Mouse (Mus musculus): ENCODE data around the gene Bckdk. TPM values are rescaled to one million over a fixed set of nuclear protein-coding genes. Genes with fewer than 3 reads are reported as not detected.

Gene Bckdk
- total and polyA plus RNA-seq, 2 experiments = 8.2 to 19.8 TPM

GRCm38 (mm10) chr7:127912190-127912871 lies 8.4 kb downstream of the Bckdk start, which contains the start of gene Kat8:
Gene Kat8 (plus strand): TSS chr7:127912516.
- Histone ChIP-seq H3K27ac (replicated peaks; ENCODE audit: insufficient read depth, low read depth, low read length) (peak within 1 kb of the TSS; percentile 98), H3K36me3 (ENCODE audit: control insufficient read depth, insufficient read depth, low read length) (peaks cover 16% of the 10 kb centered on the region), H3K79me2 (ENCODE audit: control insufficient read depth, insufficient read depth, low read length) (peaks cover 5% of the 10 kb centered on the region; the same call in 1 of the 2 replicates), H3K4me3 (ENCODE audit: insufficient read depth, low read depth, low read length) (peak within 1 kb of the TSS; percentile 94), H3K9ac (ENCODE audit: low read depth, low read length) (peak within 1 kb of the TSS; percentile 92), H3K4me1 (ENCODE audit: control insufficient read depth, insufficient read depth, low read length) (peaks cover 11% of the 10 kb centered on the region), H3K27me3 (ENCODE audit: control insufficient read depth, insufficient read depth, low read length) (no peaks in the 10 kb centered on the region)
- WGBS = under 1% methylated on average over 40 of the region's 40 CpGs
- TF ChIP-seq CTCF (IDR thresholded peaks at IDR 0.05; ENCODE audit: low read depth, low read length) (no peak), POLR2A (IDR thresholded peaks at IDR 0.05; ENCODE audit: extremely low read depth, insufficient read depth, low read length) (peak; percentile 78; the same call in 1 of the 2 replicates)
- peak; percentile 89 for DNase-seq (ENCODE audit: extremely low read depth, low read depth, low spot score)

- H3K79me2 ChIP-seq (ENCODE audit: control insufficient read depth, insufficient read depth, low read length) = peaks cover 5% of the 10 kb centered on the region; the same call in 1 of the 2 replicates
- 6% methylated on average over 4 of the region's 4 CpGs for WGBS
- H3K4me3 ChIP-seq (ENCODE audit: insufficient read depth, low read depth, low read length) = peak overlapping the region; percentile 94
- no peaks in the 10 kb centered on the region for H3K27me3 ChIP-seq (ENCODE audit: control insufficient read depth, insufficient read depth, low read length)
- no peak for TF ChIP-seq CTCF (IDR thresholded peaks at IDR 0.05; ENCODE audit: low read depth, low read length)
- no peak for TF ChIP-seq POLR2A (IDR thresholded peaks at IDR 0.05; ENCODE audit: extremely low read depth, insufficient read depth, low read length)
- no peak for DNase-seq (ENCODE audit: extremely low read depth, low read depth, low spot score)
- peaks cover 11% of the 10 kb centered on the region for H3K4me1 ChIP-seq (ENCODE audit: control insufficient read depth, insufficient read depth, low read length)
- peak overlapping the region; percentile 54 for H3K27ac ChIP-seq (replicated peaks; ENCODE audit: insufficient read depth, low read depth, low read length)
- peaks cover 16% of the 10 kb centered on the region for H3K36me3 ChIP-seq (ENCODE audit: control insufficient read depth, insufficient read depth, low read length)
- peak overlapping the region; percentile 90 for H3K9ac ChIP-seq (ENCODE audit: low read depth, low read length)
Observed at GRCm38 (mm10) chr7:127912938-127913337, 9.1 kb downstream of the Bckdk start.

GRCm38 (mm10) chr7:127915293-127915692 lies 11.4 kb downstream of the Bckdk start:
- TF ChIP-seq CTCF (IDR thresholded peaks at IDR 0.05; ENCODE audit: low read depth, low read length) (no peak), POLR2A (IDR thresholded peaks at IDR 0.05; ENCODE audit: extremely low read depth, insufficient read depth, low read length) (no peak)
- Histone ChIP-seq H3K9ac (ENCODE audit: low read depth, low read length) (no peak overlapping the region), H3K36me3 (ENCODE audit: control insufficient read depth, insufficient read depth, low read length) (peaks cover 11% of the 10 kb centered on the region), H3K4me3 (ENCODE audit: insufficient read depth, low read depth, low read length) (no peak overlapping the region), H3K27me3 (ENCODE audit: control insufficient read depth, insufficient read depth, low read length) (no peaks in the 10 kb centered on the region), H3K27ac (replicated peaks; ENCODE audit: insufficient read depth, low read depth, low read length) (no peak overlapping the region), H3K79me2 (ENCODE audit: control insufficient read depth, insufficient read depth, low read length) (peaks cover 5% of the 10 kb centered on the region; the same call in 1 of the 2 replicates), H3K4me1 (ENCODE audit: control insufficient read depth, insufficient read depth, low read length) (peaks cover 2% of the 10 kb centered on the region; the same call in 1 of the 2 replicates)
- WGBS = 92% methylated on average over 12 of the region's 12 CpGs
- no peak for DNase-seq (ENCODE audit: extremely low read depth, low read depth, low spot score)

- WGBS = 54% methylated on average over 3 of the region's 3 CpGs
- H3K79me2 ChIP-seq (ENCODE audit: control insufficient read depth, insufficient read depth, low read length) = no peaks in the 10 kb centered on the region
- no peak overlapping the region for H3K27ac ChIP-seq (replicated peaks; ENCODE audit: insufficient read depth, low read depth, low read length)
- peaks cover 9% of the 10 kb centered on the region; the same call in 1 of the 2 replicates for H3K4me1 ChIP-seq (ENCODE audit: control insufficient read depth, insufficient read depth, low read length)
- DNase-seq (ENCODE audit: extremely low read depth, low read depth, low spot score) = peak; percentile 60
- no peak overlapping the region for H3K4me3 ChIP-seq (ENCODE audit: insufficient read depth, low read depth, low read length)
- H3K9ac ChIP-seq (ENCODE audit: low read depth, low read length) = no peak overlapping the region
- TF ChIP-seq CTCF (IDR thresholded peaks at IDR 0.05; ENCODE audit: low read depth, low read length) (peak; percentile 67), POLR2A (IDR thresholded peaks at IDR 0.05; ENCODE audit: extremely low read depth, insufficient read depth, low read length) (no peak)
- no peaks in the 10 kb centered on the region for H3K27me3 ChIP-seq (ENCODE audit: control insufficient read depth, insufficient read depth, low read length)
- H3K36me3 ChIP-seq (ENCODE audit: control insufficient read depth, insufficient read depth, low read length) = peaks cover 11% of the 10 kb centered on the region
Observed at GRCm38 (mm10) chr7:127918203-127918602, 14.3 kb downstream of the Bckdk start.

- WGBS = 77% methylated on average over 7 of the region's 7 CpGs
- H3K36me3 ChIP-seq (ENCODE audit: control insufficient read depth, insufficient read depth, low read length) = peaks cover 11% of the 10 kb centered on the region
Observed at GRCm38 (mm10) chr7:127919290-127919689, 15.4 kb downstream of the Bckdk start.

GRCm38 (mm10) chr7:127921516-127921915 lies 17.6 kb downstream of the Bckdk start:
- Histone ChIP-seq H3K27ac (replicated peaks; ENCODE audit: insufficient read depth, low read depth, low read length) (no peak overlapping the region), H3K79me2 (ENCODE audit: control insufficient read depth, insufficient read depth, low read length) (no peaks in the 10 kb centered on the region), H3K27me3 (ENCODE audit: control insufficient read depth, insufficient read depth, low read length) (no peaks in the 10 kb centered on the region), H3K4me3 (ENCODE audit: insufficient read depth, low read depth, low read length) (no peak overlapping the region), H3K36me3 (ENCODE audit: control insufficient read depth, insufficient read depth, low read length) (peaks cover 8% of the 10 kb centered on the region; the same call in 1 of the 2 replicates), H3K4me1 (ENCODE audit: control insufficient read depth, insufficient read depth, low read length) (peaks cover 9% of the 10 kb centered on the region; the same call in 1 of the 2 replicates), H3K9ac (ENCODE audit: low read depth, low read length) (no peak overlapping the region)
- DNase-seq (ENCODE audit: extremely low read depth, low read depth, low spot score) = no peak
- 63% methylated on average over 8 of the region's 8 CpGs for WGBS
- TF ChIP-seq CTCF (IDR thresholded peaks at IDR 0.05; ENCODE audit: low read depth, low read length) = peak; percentile 57
- TF ChIP-seq POLR2A (IDR thresholded peaks at IDR 0.05; ENCODE audit: extremely low read depth, insufficient read depth, low read length) = no peak

More at GRCm38 (mm10) chr7:127919290-127919689, 15.4 kb downstream of the Bckdk start:
- Histone ChIP-seq H3K4me3 (ENCODE audit: insufficient read depth, low read depth, low read length) (no peak overlapping the region), H3K79me2 (ENCODE audit: control insufficient read depth, insufficient read depth, low read length) (no peaks in the 10 kb centered on the region), H3K27ac (replicated peaks; ENCODE audit: insufficient read depth, low read depth, low read length) (no peak overlapping the region), H3K27me3 (ENCODE audit: control insufficient read depth, insufficient read depth, low read length) (no peaks in the 10 kb centered on the region), H3K9ac (ENCODE audit: low read depth, low read length) (no peak overlapping the region), H3K4me1 (ENCODE audit: control insufficient read depth, insufficient read depth, low read length) (peaks cover 9% of the 10 kb centered on the region; the same call in 1 of the 2 replicates)
- no peak for DNase-seq (ENCODE audit: extremely low read depth, low read depth, low spot score)
- no peak for TF ChIP-seq POLR2A (IDR thresholded peaks at IDR 0.05; ENCODE audit: extremely low read depth, insufficient read depth, low read length)
- TF ChIP-seq CTCF (IDR thresholded peaks at IDR 0.05; ENCODE audit: low read depth, low read length) = peak; percentile 19; the same call in 1 of the 2 replicates
